Mouse (Mus musculus): ENCODE measurements around the gene En1.

GRCm38 (mm10) chr1:120615927-120616326, 13.7 kb downstream of the En1 start:
- TF ChIP-seq CTCF (IDR thresholded peaks at IDR 0.05; ENCODE audit: extremely low read depth, insufficient read depth, insufficient read length, insufficient replicate concordance) = no peak
- TF ChIP-seq POLR2A (IDR thresholded peaks at IDR 0.05; ENCODE audit: low read depth, low read length) = no peak
